Mouse (Mus musculus) left cerebral cortex, adult 8-10 months (tissue): ENCODE measurements around the gene Fam69b. TPM values are rescaled to one million over a fixed set of nuclear protein-coding genes. Genes with fewer than 3 reads are reported as not detected.
"Not testable (repeated sequence)": the region's sequence is repeated elsewhere in the genome, so short reads cannot be mapped to it uniquely, and the experiment has no call there.

ENCODE experiments used
- DNase-seq, 2 experiments: peaks; one replicate each; pipeline ENCODE4 v3.0.0; 2022; ENCODE audit warnings: low spot score in 2 of 2
- microRNA-seq, 2 experiments: library from miRNA; unstranded; fragments of <30 nt; microRNA quantifications; one replicate each; pipeline ENCODE4 v1.2.0; 2022
- total RNA-seq, 4 experiments: library from RNA; stranded (reverse); gene quantifications; 2 replicates each; pipeline ENCODE4 v1.2.4; 2022

Gene Fam69b
- total RNA-seq, 4 experiments from 2014 or later: 69.1 to 74.8 (median 73.2) TPM

DNA sequence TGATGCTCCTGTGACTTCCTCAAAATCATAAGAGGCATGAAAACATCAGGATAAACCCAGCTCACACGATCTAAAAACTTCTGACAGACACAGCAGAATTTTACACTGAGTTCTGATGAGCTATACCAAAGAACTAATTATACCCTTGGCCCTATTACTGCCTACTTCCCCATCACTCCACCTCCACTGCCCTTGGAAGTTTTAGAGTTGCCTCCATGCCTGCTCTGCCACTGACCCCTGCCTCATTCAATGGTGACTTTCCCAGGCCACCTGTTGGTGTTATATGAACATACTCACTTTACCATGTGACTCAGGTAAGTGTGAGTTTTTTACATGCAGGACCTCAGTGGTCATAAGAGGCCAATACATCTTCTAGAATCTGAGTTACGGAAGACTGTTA is 29.2 kb downstream of the Fam69b start:
- DNase-seq: no peak

DNA sequence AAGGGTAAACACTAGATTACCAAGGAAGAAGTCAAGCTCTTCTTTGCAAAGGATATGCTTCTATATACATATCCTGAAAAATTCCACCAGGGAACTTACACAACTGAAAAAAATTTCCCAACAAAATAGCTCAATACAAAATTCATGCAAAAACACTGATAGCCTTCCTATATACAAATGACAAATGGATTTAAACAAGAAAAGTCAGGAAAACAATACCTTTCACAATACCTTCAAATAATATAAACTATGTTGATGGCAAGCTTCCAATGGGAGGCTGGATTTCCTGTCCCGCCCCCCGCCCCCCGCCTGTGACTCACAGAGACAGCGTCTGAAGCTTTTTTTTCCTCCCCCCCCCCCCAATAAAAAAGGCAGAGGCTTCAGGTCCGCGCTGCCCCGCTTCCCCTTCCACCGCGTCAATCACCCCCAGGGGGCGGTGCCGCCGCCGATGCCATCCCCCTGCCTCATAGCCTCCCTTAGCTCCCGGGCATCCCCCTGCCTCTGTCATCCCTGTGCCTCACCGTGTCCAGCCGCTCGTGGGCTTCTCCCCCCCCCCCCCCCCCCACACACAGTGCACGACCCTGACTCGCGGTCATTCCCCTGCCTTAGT is 33.0 kb downstream of the Fam69b start:
- DNase-seq: no peak

DNA sequence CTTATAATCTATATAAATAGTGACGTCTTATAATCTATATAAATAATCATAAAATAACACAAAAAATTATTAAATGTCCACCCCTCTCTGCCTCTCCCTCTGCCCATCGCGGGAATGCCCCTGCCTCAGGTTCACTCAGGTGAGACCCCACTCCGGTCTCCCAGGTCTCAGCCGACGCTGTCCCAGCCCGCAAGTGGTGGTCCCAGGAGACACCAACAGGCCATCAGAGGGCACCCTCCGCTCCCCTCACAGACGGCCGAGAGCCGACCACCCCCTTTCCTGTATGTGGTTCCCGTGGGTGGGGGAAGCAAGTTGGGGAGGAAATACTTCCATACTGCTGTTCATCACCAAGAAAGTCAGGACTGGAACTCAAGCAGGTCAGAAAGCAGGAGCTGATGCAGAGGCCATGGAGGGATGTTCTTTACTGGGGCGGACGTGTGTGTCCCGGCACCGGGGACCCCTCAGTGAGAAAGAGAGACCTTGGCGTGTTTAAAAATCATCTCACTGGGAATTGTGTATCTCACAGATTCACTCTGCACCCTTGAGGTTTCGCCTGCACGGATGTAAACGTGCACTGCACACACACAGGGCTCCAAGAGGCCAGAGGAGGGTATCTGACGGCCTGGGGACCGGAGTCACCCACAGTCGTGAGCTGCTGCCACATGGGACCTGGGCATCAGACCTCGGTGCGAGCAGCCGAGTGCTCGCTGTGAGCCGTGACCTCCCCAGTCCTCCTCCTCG is 33.7 kb downstream of the Fam69b start:
- no peak for DNase-seq

DNA sequence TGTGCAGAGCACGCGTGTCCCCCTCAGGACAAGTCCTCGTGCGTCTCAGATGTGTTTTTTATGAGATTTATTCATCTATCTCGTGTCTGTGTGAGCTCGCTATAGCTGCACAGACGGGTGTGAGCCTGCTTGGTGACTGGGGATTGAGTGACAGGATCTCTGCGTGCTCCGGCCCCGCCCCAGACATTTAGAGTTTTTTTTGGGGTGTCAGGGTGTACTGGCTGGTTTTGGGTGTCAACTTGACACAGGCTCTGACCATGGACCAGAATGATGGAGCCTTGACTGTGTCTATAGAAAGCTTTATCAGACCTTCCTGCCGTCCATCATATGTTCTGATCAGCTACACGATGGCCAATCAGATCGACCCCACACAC is 34.2 kb downstream of the Fam69b start:
- DNase-seq: no peak

DNA sequence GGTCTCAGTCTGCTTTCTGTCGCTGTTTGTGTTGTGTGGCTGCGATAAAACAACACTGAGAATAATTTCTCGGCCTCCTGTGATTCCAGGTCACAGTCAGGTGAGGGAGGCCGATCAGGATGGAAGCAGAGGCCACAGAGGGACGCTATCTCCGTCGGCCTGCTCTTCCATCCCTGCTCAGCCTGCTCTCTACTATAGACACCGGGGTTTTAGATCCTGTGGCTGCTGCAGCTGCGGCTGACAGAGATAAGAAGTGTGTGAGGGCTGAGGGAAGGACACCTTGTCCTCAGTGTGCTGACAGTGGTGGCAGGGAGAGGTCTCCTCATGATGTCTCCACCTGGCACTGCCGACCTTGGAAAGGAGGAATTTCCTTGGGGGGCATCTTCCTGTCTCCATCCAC is 34.9 kb downstream of the Fam69b start:
- DNase-seq: no peak

DNA sequence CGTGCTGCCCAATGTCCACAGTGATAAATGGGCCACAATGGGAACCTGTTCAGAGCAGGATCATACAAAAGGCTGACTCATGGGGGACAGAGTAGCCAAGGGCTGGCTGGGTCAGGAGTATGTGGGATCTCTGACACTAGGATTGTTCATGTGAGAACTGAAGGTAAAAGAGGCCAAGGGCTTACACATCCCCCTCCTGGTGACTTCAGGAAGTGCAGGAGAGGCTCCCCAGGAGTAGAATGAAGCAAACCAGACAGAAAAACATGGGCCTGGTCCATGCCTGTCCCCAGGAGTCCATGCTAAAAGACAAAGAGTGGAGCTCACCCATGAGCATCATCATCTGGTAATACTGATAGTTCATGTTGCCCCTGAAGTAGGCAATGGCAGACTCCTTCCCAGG is 35.3 kb downstream of the Fam69b start:
- not testable (repeated sequence) for DNase-seq

DNA sequence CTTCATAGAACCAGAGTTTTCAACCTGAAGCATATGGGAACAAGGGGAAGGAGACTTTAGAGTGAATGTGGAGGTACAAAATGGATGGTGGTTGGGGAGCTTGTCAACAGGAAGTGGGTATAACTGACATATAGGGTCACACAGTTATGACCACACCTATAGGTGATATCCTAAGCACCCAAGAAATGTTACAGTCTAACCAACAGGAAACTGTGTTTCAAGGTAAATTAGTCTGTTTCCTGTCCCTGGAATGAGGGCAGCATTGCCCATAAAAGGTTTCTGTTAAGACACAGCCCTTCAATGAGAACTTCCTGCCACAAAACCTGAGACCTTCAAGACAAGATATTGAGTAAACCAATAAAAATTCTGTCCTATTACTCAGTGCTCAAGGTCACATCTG is 40.5 kb downstream of the Fam69b start:
- DNase-seq: no peak

DNA sequence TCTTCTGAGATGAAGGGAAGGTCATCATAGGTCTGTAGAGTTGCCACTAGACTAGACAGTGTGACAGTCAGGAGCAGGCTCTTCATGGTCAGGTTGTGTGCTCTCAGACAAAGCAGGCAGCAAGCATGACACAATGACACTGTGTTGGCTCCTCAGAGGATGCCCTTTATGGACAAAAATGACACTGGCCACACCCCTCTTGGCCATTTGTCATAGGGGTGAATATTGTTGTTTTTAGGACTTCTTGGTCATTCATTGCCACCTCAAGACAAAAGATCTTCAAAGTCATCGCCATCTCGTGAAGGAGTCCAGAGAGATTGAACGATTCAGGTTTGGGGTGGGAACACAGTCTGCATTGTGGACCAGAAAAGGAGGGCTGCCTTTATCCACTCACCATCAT is 42.9 kb downstream of the Fam69b start, which contains the start of gene Lcn4:
TSS of gene Lcn4 (minus strand) at position 101 of the 400 bp plus-strand sequence.
- DNase-seq: no peak

Small RNAs within 50 kb of the gene (microRNA-seq; reads per million reads assigned to microRNA genes)
- gene Mir126a: 0.42 to 0.88 reads per million in 2 experiments
- 0 reads per million in 2 experiments for gene Mir126b

Other genes with a start within 250 kb of the Fam69b start
- 10 to 100 TPM; 52.6 to 88.3 (median 75.3) TPM for gene Snapc4, start 247.8 kb upstream of the Fam69b start, total RNA-seq
- 100 to 1,000 TPM; 130 to 136 (median 133) TPM for gene Entr1, start 239.1 kb upstream of the Fam69b start, total RNA-seq
- gene Pmpca, start 239.1 kb upstream of the Fam69b start, total RNA-seq: 10 to 100 TPM; 90.0 to 96.3 (median 92.2) TPM
- gene Inpp5e, start 219.3 kb upstream of the Fam69b start, total RNA-seq: 10 to 100 TPM; 23.8 to 29.1 (median 25.7) TPM
- gene Sec16a, start 183.2 kb upstream of the Fam69b start, total RNA-seq: 10 to 100 TPM; 41.2 to 50.9 (median 43.0) TPM
- 10 to 100 TPM; 23.3 to 28.8 (median 26.6) TPM for gene Notch1, start 111.8 kb upstream of the Fam69b start, total RNA-seq
- 10 to 100 TPM; 63.8 to 88.2 (median 66.2) TPM for gene Egfl7, start 48.4 kb upstream of the Fam69b start, total RNA-seq
- not detected for gene Gm20532, start 41.8 kb upstream of the Fam69b start, total RNA-seq
- 1 to 10 TPM; 1.5 to 3.9 (median 3.6) TPM for gene Agpat2, start 24.0 kb upstream of the Fam69b start, total RNA-seq
- not detected for gene Lcn4, start 42.8 kb downstream of the Fam69b start, total RNA-seq
- not detected for gene Abo, start 236.5 kb downstream of the Fam69b start, total RNA-seq